Mouse (Mus musculus) CH12.LX (cell line): ENCODE data around the gene S100pbp. TPM values are rescaled to one million over a fixed set of nuclear protein-coding genes. Genes with fewer than 3 reads are reported as not detected.

ENCODE experiments used
- DNase-seq: peaks from one replicate; pipeline ENCODE4 v3.0.0-alpha.2; 2013; ENCODE audit errors: extremely low read depth
- H3K27ac ChIP-seq: 2 replicates; pipeline ENCODE4 v1.5.1; 2012; ENCODE audit warnings: low read depth, mild to moderate bottlenecking, control low read depth, moderate library complexity; ENCODE audit not compliant: insufficient read depth
- H3K27me3 ChIP-seq: replicated peaks from 2 replicates; pipeline ENCODE3; 2012; ENCODE audit warnings: inconsistent platforms
- H3K36me3 ChIP-seq, 2 experiments: replicated peaks in 1 of 2; 2 replicates each; pipeline versions ENCODE3 to v1.6.1; 2012; ENCODE audit warnings: inconsistent platforms in 1 of 2, low read length in 1 of 2, mild to moderate bottlenecking in 1 of 2, mixed read lengths in 1 of 2, moderate library complexity in 1 of 2; ENCODE audit not compliant: control insufficient read depth in 1 of 2, insufficient read depth in 1 of 2
- H3K4me1 ChIP-seq, 2 experiments: 2 replicates each; pipeline ENCODE4 v1.6.1; 2012; ENCODE audit warnings: inconsistent platforms in 1 of 2, moderate library complexity in 1 of 2; ENCODE audit not compliant: insufficient read depth in 2 of 2, control insufficient read depth in 1 of 2
- H3K4me2 ChIP-seq: 2 replicates; pipeline ENCODE4 v1.6.1; 2012; ENCODE audit warnings: low read depth, mild to moderate bottlenecking, control low read depth; ENCODE audit not compliant: poor library complexity, insufficient read depth, severe bottlenecking
- H3K4me3 ChIP-seq, 3 experiments: fragments of 150-350 bp in 1 of 3; sonication (generic) in 1 of 3; replicated peaks in 1 of 3; 2 replicates each; pipeline versions ENCODE3 to v1.5.1; 2011 to 2012; ENCODE audit warnings: low read depth in 2 of 3, low read length in 2 of 3, mild to moderate bottlenecking in 2 of 3, moderate library complexity in 2 of 3, control low read depth in 1 of 3, improper control_type of control experiment in 1 of 3, inconsistent platforms in 1 of 3, mixed read lengths in 1 of 3; ENCODE audit not compliant: poor library complexity in 1 of 3
- H3K79me2 ChIP-seq: replicated peaks from 2 replicates; pipeline ENCODE4 v1.6.1; 2012; ENCODE audit warnings: mild to moderate bottlenecking, moderate library complexity; ENCODE audit not compliant: control insufficient read depth, poor library complexity, insufficient read depth, severe bottlenecking; ENCODE audit errors: extremely low read depth
- H3K9ac ChIP-seq: 2 replicates; pipeline ENCODE4 v1.6.1; 2012; ENCODE audit warnings: low read depth, mild to moderate bottlenecking, control low read depth, moderate library complexity; ENCODE audit not compliant: insufficient read depth
- H3K9me3 ChIP-seq: replicated peaks from 2 replicates; pipeline ENCODE3; 2012; ENCODE audit warnings: low read length, inconsistent platforms, mixed read lengths
- CTCF ChIP-seq, 2 experiments: IDR thresholded peaks in 1 of 2; conservative IDR thresholded peaks in 1 of 2; 2 replicates each; pipeline ENCODE4 v1.5.1; 2011 to 2012; ENCODE audit warnings: low read depth in 2 of 2, low read length in 2 of 2, improper control_type of control experiment in 1 of 2, inconsistent platforms in 1 of 2, mild to moderate bottlenecking in 1 of 2, moderate library complexity in 1 of 2
- IRF4 ChIP-seq: IDR thresholded peaks from 2 replicates; pipeline ENCODE4 v1.6.1; 2014; ENCODE audit warnings: low read depth, mild to moderate bottlenecking, inconsistent platforms, low read length, improper control_type of control experiment
- JUN ChIP-seq: IDR thresholded peaks from 2 replicates; pipeline ENCODE4 v1.6.1; 2011; ENCODE audit warnings: low read depth, mild to moderate bottlenecking, low read length, improper control_type of control experiment, moderate library complexity; ENCODE audit not compliant: insufficient read depth
- JUND ChIP-seq: conservative IDR thresholded peaks from 2 replicates; pipeline ENCODE4 v1.6.1; 2011; ENCODE audit warnings: low read depth, low read length, improper control_type of control experiment
- MAZ ChIP-seq: IDR thresholded peaks from 2 replicates; pipeline ENCODE4 v1.6.1; 2012; ENCODE audit warnings: low read depth, mild to moderate bottlenecking, inconsistent platforms, low read length, improper control_type of control experiment, moderate library complexity
- NRF1 ChIP-seq: IDR thresholded peaks from 2 replicates; pipeline ENCODE4 v1.6.1; 2014; ENCODE audit warnings: low read depth, mild to moderate bottlenecking, inconsistent platforms, low read length, improper control_type of control experiment, moderate library complexity
- PAX5 ChIP-seq: IDR thresholded peaks from 2 replicates; pipeline ENCODE4 v1.6.1; 2012; ENCODE audit warnings: low read length, inconsistent platforms, mixed read lengths
- POLR2A ChIP-seq: IDR thresholded peaks from 2 replicates; pipeline ENCODE4 v1.6.1; 2011; ENCODE audit warnings: low read depth, mild to moderate bottlenecking, improper control_type of control experiment, low read length
- RAD21 ChIP-seq: IDR thresholded peaks from 2 replicates; pipeline ENCODE4 v1.6.1; 2011; ENCODE audit warnings: low read depth, mild to moderate bottlenecking, low read length, improper control_type of control experiment, moderate library complexity
- SIN3A ChIP-seq: IDR thresholded peaks from 2 replicates; pipeline ENCODE4 v1.6.1; 2012; ENCODE audit warnings: low read length, improper control_type of control experiment, inconsistent platforms
- TBP ChIP-seq: conservative IDR thresholded peaks from 2 replicates; pipeline ENCODE4 v1.6.1; 2011; ENCODE audit warnings: low read depth, low read length, improper control_type of control experiment
- TCF12 ChIP-seq: IDR thresholded peaks from 2 replicates; pipeline ENCODE4 v1.6.1; 2014; ENCODE audit warnings: low read depth, mild to moderate bottlenecking, inconsistent platforms, low read length, improper control_type of control experiment
- USF2 ChIP-seq: conservative IDR thresholded peaks from 2 replicates; pipeline ENCODE4 v1.6.1; 2011; ENCODE audit warnings: low read depth, low read length, improper control_type of control experiment
- ZMIZ1 ChIP-seq: IDR thresholded peaks from 2 replicates; pipeline ENCODE4 v1.6.1; 2012; ENCODE audit warnings: low read depth, mild to moderate bottlenecking, inconsistent platforms, low read length, improper control_type of control experiment
- dilution Hi-C: fragments of 300-500 bp; cut with MboI; formaldehyde crosslinking; loops from 2 replicates; pipeline ENCODE4 v1.14.3; 2020; ENCODE audit warnings: low sequenced_read_pairs; ENCODE audit not compliant: extremely low pct_unique_long_range_greater_than_20kb, extremely low pct_ligation_motif_present
- in situ Hi-C: fragments of 300-500 bp; cut with MboI; formaldehyde crosslinking; loops from 3 replicates; pipeline ENCODE4 v1.14.3; 2019; ENCODE audit warnings: low sequenced_read_pairs, low pct_ligation_motif_present, low pct_unique_long_range_greater_than_20kb, mixed read lengths
- polyA plus RNA-seq: library from polyadenylated mRNA; unstranded; fragments of >175 nt; gene quantifications from 2 replicates; pipeline ENCODE4 v1.2.1, GENCODE M21; 2012; ENCODE audit warnings: low read depth; ENCODE audit not compliant: insufficient read length
- total RNA-seq, 2 experiments: library from RNA; depleted of rRNA; stranded (reverse); fragments of 300-350 nt in 1 of 2; fragments of >200 nt in 1 of 2; gene quantifications; 2 replicates each; pipeline ENCODE4 v1.2.3; 2012 to 2014

Gene S100pbp
- total and polyA plus RNA-seq, 3 experiments, result 22.5 to 43.6 (median 43.6) TPM

DNA sequence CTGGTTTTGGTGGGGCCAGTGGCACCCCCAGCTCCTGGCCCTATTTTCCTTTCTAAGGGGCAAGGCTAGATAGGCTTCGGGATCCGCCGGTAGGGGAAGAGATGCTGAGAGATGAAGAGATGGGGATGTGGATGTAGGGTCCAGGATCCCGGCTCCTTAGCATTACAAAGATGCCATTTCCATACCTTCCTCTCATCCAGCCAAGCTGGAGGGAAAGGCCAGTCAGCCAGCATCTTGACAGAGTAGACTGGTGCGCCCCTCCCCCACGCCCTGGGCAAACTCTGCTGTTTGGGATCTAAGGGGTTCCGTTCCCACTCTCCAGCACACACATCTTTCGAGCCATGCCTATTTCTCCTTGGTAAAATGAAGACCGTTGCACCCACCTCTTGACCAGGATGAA, 83.5 kb downstream of the S100pbp start:
- dilution Hi-C loops, result no loop called here
- Histone ChIP-seq H3K27me3 (peaks cover 53% of the 10 kb centered on the region), H3K9ac (no peak overlapping the region), H3K4me3 (no peak overlapping the region)
- DNase-seq, result no peak
- TF ChIP-seq JUND (no peak), ZMIZ1 (no peak), SIN3A (no peak), JUN (no peak), RAD21 (no peak)
- TF ChIP-seq, all 38 proteins: peak for 0
- Histone ChIP-seq H3K4me1 (peaks cover 0 to 8% of the 10 kb centered on the region in 2 experiments; a peak in 2 of 4 replicates), H3K4me2 (no peak overlapping the region), H3K27ac (no peak overlapping the region), H3K36me3 (no peaks in the 10 kb centered on the region), H3K79me2 (no peaks in the 10 kb centered on the region), H3K9me3 (no peaks in the 10 kb centered on the region)
- in situ Hi-C loops, result no loop called here

DNA sequence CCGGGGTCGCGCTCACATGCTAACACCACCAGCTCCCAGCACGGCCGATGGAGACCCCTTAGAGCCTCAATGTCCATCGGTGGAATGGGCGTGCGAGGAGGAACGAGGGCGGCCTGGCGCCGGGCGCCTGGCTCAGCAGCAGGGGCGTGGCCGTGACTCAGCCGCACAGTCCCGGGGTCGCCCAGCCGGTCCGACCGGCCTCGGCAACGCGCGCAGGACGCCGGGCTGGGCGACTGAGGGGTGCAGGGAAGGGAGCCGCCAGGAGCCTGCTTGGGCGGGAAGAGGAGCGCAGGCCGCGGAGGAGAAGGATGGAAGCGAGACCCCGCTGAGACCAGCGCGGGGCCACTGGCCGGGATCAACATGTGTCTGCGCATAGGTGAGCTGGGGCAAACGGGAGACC, 84.2 kb downstream of the S100pbp start, which contains the start of gene Tmem54:
TSS of gene Tmem54 (plus strand) at position 193 of the 400 bp plus-strand sequence.
- Histone ChIP-seq H3K27me3 (peaks cover 50% of the 10 kb centered on the region), H3K4me2 (no peak within 1 kb of the TSS; the same call in 1 of the 2 replicates), H3K27ac (no peak within 1 kb of the TSS), H3K36me3 (no peaks in the 10 kb centered on the region), H3K79me2 (no peaks in the 10 kb centered on the region), H3K9me3 (no peaks in the 10 kb centered on the region), H3K9ac (no peak within 1 kb of the TSS), H3K4me1 (peaks cover 0 to 8% of the 10 kb centered on the region in 2 experiments; a peak in 2 of 4 replicates), H3K4me3 (no peak within 1 kb of the TSS)
- dilution Hi-C loops, result no loop called here
- in situ Hi-C loops, result no loop called here
- no peak for DNase-seq
- TF ChIP-seq JUND (no peak), MAZ (no peak), CTCF (conservative IDR thresholded peaks at IDR 0.05 in 1 of 2, IDR thresholded peaks at IDR 0.05 in 1 of 2; ENCODE audit: low read depth in 2 of 2, low read length in 2 of 2) (no peak), POLR2A (no peak), NRF1 (no peak), TBP (no peak), USF2 (no peak), PAX5 (no peak), IRF4 (no peak), TCF12 (no peak)
